Mouse (Mus musculus): ENCODE measurements around the gene Mrgprh.

DNA sequence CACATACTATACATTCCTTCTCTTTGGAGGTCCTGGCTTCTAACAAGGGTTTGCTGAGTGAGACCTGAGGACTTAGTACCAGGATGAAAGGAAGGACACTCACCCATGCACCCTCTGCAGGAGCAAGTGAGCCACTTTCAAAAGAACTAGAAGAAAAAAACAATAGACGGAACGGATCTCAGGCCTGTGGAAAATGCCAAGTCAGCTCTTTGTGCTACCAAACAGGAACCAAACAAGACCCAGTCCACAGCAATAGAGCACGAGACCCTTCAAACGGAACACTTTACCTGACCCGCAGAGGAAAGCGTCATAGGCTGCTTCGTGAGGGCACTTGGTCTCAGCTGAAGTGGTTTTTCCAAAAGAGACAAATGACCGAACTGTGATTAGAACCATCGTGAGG is 16.2 kb downstream of the Mrgprh start:
- TF ChIP-seq POLR2A (IDR thresholded peaks at IDR 0.05; ENCODE audit: borderline replicate concordance, low read depth, low read length) (no peak), CTCF (IDR thresholded peaks at IDR 0.05; ENCODE audit: low read depth, low read length) (no peak)

All from bone marrow macrophage, adult 2 months (primary cell).